ENCODE assay signal across 23 mouse cellular contexts in the genomic region with DNA sequence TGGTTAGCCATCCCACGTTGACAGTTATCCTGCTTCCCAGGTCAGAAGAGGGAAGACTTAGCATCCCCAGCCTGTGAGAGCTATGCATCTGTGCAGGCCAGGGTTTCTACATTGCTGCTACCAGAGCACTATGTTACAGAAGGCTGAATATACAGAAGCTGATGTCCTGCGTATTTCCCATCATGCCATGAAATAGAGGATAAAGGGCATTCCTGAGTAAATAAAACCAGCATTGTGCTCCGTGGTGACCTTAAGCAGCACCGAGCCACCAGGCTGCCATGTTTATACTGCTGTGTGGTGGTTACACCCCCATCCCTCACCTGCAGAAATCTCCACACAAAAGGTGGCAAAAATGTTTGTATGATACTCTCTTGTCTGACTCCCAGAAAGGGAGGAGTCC.
DNase-seq lines count a peak whose midpoint lies in the region; ATAC-seq and TF ChIP-seq lines count a peak whose summit lies in the region.
"Had no signal": no experiment of that assay in that cellular context is flagged by ENCODE, and none has a peak within 500 bp of the region (broad histone marks: within the 10 kb centered on the region; RNA-seq: fewer than 3 reads in every experiment).

No protein-coding gene starts in this region.

- intact Hi-C loops in left cerebral cortex, postnatal 4 days (cut with DNase I): no loop called here

- no peak for DNase-seq in liver, embryonic 11.5 days (ENCODE audit: low spot score)
- no peak for DNase-seq in liver, postnatal 0 days
- DNase-seq in right cerebral cortex, adult 18-20 months: no peak
- DNase-seq in thymus, postnatal 14 days: no peak
- DNase-seq in left cerebral cortex, postnatal 4 days: no peak
- DNase-seq: adrenal gland, adult 2 months; adrenal gland, postnatal 10 days; adrenal gland, postnatal 25 days; cerebellum, adult 11 months; cerebellum, adult 18-20 months; cerebellum, adult 8-10 months; cerebellum, adult 9-11 months; cerebellum, postnatal 14 days; cerebellum, postnatal 36 days; embryo, embryonic 11 days had no signal

- TF ChIP-seq CTCF in liver, postnatal 0 days (IDR thresholded peaks at IDR 0.05; ENCODE audit: low read depth): no peak

- 0 out of 2 replicates have a peak, but pooled peaks cover 2% of the 10 kb centered on the region for H3K36me3 ChIP-seq in liver, embryonic 11.5 days (ENCODE audit: control insufficient read depth, insufficient read depth, low read length)
- peaks cover 59% of the 10 kb centered on the region for H3K36me3 ChIP-seq in liver, embryonic 12.5 days
- H3K36me3 ChIP-seq in liver, embryonic 15.5 days (replicated peaks): peaks cover 30% of the 10 kb centered on the region; the same call in 1 of the 2 replicates
- H3K36me3 ChIP-seq in liver, postnatal 0 days (replicated peaks; ENCODE audit: insufficient read depth, low read length): peaks cover 9% of the 10 kb centered on the region

- TF ChIP-seq EP300 in liver, postnatal 0 days (IDR thresholded peaks at IDR 0.05; ENCODE audit: low read depth): no peak

- H3K27me3 ChIP-seq in liver, embryonic 11.5 days (replicated peaks; ENCODE audit: control insufficient read depth, insufficient read depth, low read length): no peaks in the 10 kb centered on the region
- H3K27me3 ChIP-seq in liver, embryonic 12.5 days (replicated peaks): no peaks in the 10 kb centered on the region
- no peaks in the 10 kb centered on the region for H3K27me3 ChIP-seq in liver, embryonic 15.5 days
- no peaks in the 10 kb centered on the region for H3K27me3 ChIP-seq in liver, postnatal 0 days (ENCODE audit: insufficient read depth, low read length)
- H3K27me3 ChIP-seq: embryonic facial prominence, embryonic 13.5 days; embryonic facial prominence, embryonic 15.5 days; forebrain, embryonic 12.5 days had no signal

- 0 out of 2 replicates have a peak, but pooled peaks have one; percentile 12 for ATAC-seq in liver, embryonic 11.5 days (replicated peaks; ENCODE audit: low FRiP score)
- ATAC-seq in liver, embryonic 12.5 days: peak; percentile 53; the same call in 1 of the 2 replicates
- ATAC-seq in liver, embryonic 15.5 days (ENCODE audit: insufficient read depth): peak; percentile 49; the same call in 1 of the 2 replicates
- ATAC-seq in liver, postnatal 0 days: peak; percentile 90
- ATAC-seq: forebrain, embryonic 14.5 days had no signal

- H3K4me2 ChIP-seq in liver, embryonic 11.5 days: no peak overlapping the region
- H3K4me2 ChIP-seq in liver, embryonic 12.5 days: no peak overlapping the region
- no peak overlapping the region for H3K4me2 ChIP-seq in liver, embryonic 15.5 days
- no peak overlapping the region for H3K4me2 ChIP-seq in liver, postnatal 0 days (ENCODE audit: low read depth, low read length)
- H3K4me2 ChIP-seq: embryonic facial prominence, embryonic 13.5 days; embryonic facial prominence, embryonic 15.5 days; forebrain, embryonic 12.5 days had no signal

- H3K27ac ChIP-seq in liver, embryonic 11.5 days (ENCODE audit: low read depth, low read length): no peak overlapping the region
- H3K27ac ChIP-seq in liver, embryonic 12.5 days: no peak overlapping the region
- no peak overlapping the region for H3K27ac ChIP-seq in liver, embryonic 15.5 days (replicated peaks)
- H3K27ac ChIP-seq in liver, postnatal 0 days (ENCODE audit: low read depth): peak overlapping the region; percentile 37; the same call in 1 of the 2 replicates
- H3K27ac ChIP-seq: embryonic facial prominence, embryonic 13.5 days; embryonic facial prominence, embryonic 15.5 days; forebrain, embryonic 10.5 days; forebrain, embryonic 12.5 days had no signal

- H3K4me1 ChIP-seq in liver, embryonic 11.5 days (replicated peaks; ENCODE audit: control insufficient read depth, insufficient read depth, low read length): peaks cover 1% of the 10 kb centered on the region; the same call in 1 of the 2 replicates
- peaks cover 13% of the 10 kb centered on the region for H3K4me1 ChIP-seq in liver, embryonic 12.5 days
- peaks cover 4% of the 10 kb centered on the region for H3K4me1 ChIP-seq in liver, embryonic 15.5 days (replicated peaks)
- peaks cover 5% of the 10 kb centered on the region for H3K4me1 ChIP-seq in liver, postnatal 0 days (ENCODE audit: insufficient read depth)
- H3K4me1 ChIP-seq: embryonic facial prominence, embryonic 13.5 days; forebrain, embryonic 12.5 days had no signal

- 83% methylated on average over 4 of the region's 4 CpGs for WGBS in liver, embryonic 11.5 days
- WGBS in liver, embryonic 12.5 days (ENCODE audit: insufficient replicate concordance): 71% methylated on average over 4 of the region's 4 CpGs
- 70% methylated on average over 4 of the region's 4 CpGs for WGBS in liver, embryonic 15.5 days (ENCODE audit: insufficient replicate concordance)
- WGBS in liver, postnatal 0 days (ENCODE audit: insufficient replicate concordance): 60% methylated on average over 4 of the region's 4 CpGs

- no peak overlapping the region for H3K9ac ChIP-seq in liver, embryonic 11.5 days (ENCODE audit: low read depth, low read length)
- no peak overlapping the region for H3K9ac ChIP-seq in liver, embryonic 12.5 days
- no peak overlapping the region for H3K9ac ChIP-seq in liver, embryonic 15.5 days
- no peak overlapping the region for H3K9ac ChIP-seq in liver, postnatal 0 days (replicated peaks)
- H3K9ac ChIP-seq: embryonic facial prominence, embryonic 13.5 days; embryonic facial prominence, embryonic 15.5 days; forebrain, embryonic 12.5 days had no signal

- H3K4me3 ChIP-seq in liver, embryonic 11.5 days (ENCODE audit: low read depth, low read length): no peak overlapping the region
- H3K4me3 ChIP-seq in liver, embryonic 12.5 days: no peak overlapping the region
- no peak overlapping the region for H3K4me3 ChIP-seq in liver, embryonic 15.5 days (replicated peaks)
- no peak overlapping the region for H3K4me3 ChIP-seq in liver, postnatal 0 days (ENCODE audit: low read depth, low read length)
- H3K4me3 ChIP-seq: embryonic facial prominence, embryonic 13.5 days; embryonic facial prominence, embryonic 15.5 days; erythroblast, embryonic 14.5 days; forebrain, embryonic 10.5 days; forebrain, embryonic 12.5 days had no signal

- H3K9me3 ChIP-seq in liver, embryonic 11.5 days (ENCODE audit: control insufficient read depth, low read length): no peaks in the 10 kb centered on the region
- no peaks in the 10 kb centered on the region for H3K9me3 ChIP-seq in liver, embryonic 12.5 days (replicated peaks)
- no peaks in the 10 kb centered on the region for H3K9me3 ChIP-seq in liver, embryonic 15.5 days (replicated peaks)
- no peaks in the 10 kb centered on the region for H3K9me3 ChIP-seq in liver, postnatal 0 days (ENCODE audit: low read length)
- H3K9me3 ChIP-seq: embryonic facial prominence, embryonic 13.5 days; embryonic facial prominence, embryonic 15.5 days; forebrain, embryonic 10.5 days; forebrain, embryonic 12.5 days had no signal

Comparison
In these comparisons a context has a peak if more than half of its experiments do, and no peak if none do; other contexts are left out.
1. ATAC-seq: peak in every context shown above with its lines; median percentile 90 in liver, postnatal 0 days; 53 in liver, embryonic 12.5 days; 49 in liver, embryonic 15.5 days; 12 in liver, embryonic 11.5 days.